Mouse (Mus musculus): ENCODE measurements around the gene Ap2a2. TPM values are rescaled to one million over a fixed set of nuclear protein-coding genes. Genes with fewer than 3 reads are reported as not detected.

The Ap2a2 gene
- total and polyA plus RNA-seq, 3 experiments: 34.7 to 67.9 (median 59.5) TPM

GRCm38 (mm10) chr7:141559726-141560325, 2.1 kb upstream of the Ap2a2 start (continued):
- no peak for TF ChIP-seq BHLHE40 (IDR thresholded peaks at IDR 0.05; ENCODE audit: borderline replicate concordance, low read depth, low read length)
- no peak for TF ChIP-seq MAFK (IDR thresholded peaks at IDR 0.05; ENCODE audit: borderline replicate concordance, low read depth, low read length)
- TF ChIP-seq MAZ (IDR thresholded peaks at IDR 0.05; ENCODE audit: low read depth, low read length): 0 out of 2 replicates have a peak, but pooled peaks have one; percentile 50
- TF ChIP-seq EP300 (IDR thresholded peaks at IDR 0.05; ENCODE audit: low read depth in 1 of 2, low read length in 2 of 2): peak in 1 of 2 experiments; percentile 35; a peak in 2 of 4 replicates
- no peak for TF ChIP-seq SIN3A (IDR thresholded peaks at IDR 0.05; ENCODE audit: low read length)
- no peak for TF ChIP-seq POLR2AphosphoS5 (IDR thresholded peaks at IDR 0.05; ENCODE audit: borderline replicate concordance, low read depth, low read length)
- peak; percentile 55; the same call in 1 of the 2 replicates for TF ChIP-seq RCOR1 (IDR thresholded peaks at IDR 0.05; ENCODE audit: low read depth, low read length)

GRCm38 (mm10) chr7:141560471-141560870, 1.5 kb upstream of the Ap2a2 start:
- peaks cover 27% of the 10 kb centered on the region for H3K79me2 ChIP-seq (ENCODE audit: control insufficient read depth, insufficient read depth, low read length, poor library complexity)
- H3K4me3 ChIP-seq (ENCODE audit: control insufficient read depth in 1 of 2, insufficient read depth in 1 of 2, low read depth in 2 of 2, low read length in 2 of 2): peak overlapping the region in 1 of 2 experiments; percentile 1; a peak in 1 of 4 replicates
- no peaks in the 10 kb centered on the region for H3K9me3 ChIP-seq (replicated peaks; ENCODE audit: insufficient read depth, low read length)
- peak overlapping the region; percentile 88 for H3K27ac ChIP-seq (ENCODE audit: control insufficient read depth, low read depth, low read length)
- no peak for TF ChIP-seq UBTF (IDR thresholded peaks at IDR 0.05; ENCODE audit: borderline replicate concordance, insufficient read depth, low read depth, low read length)
- TF ChIP-seq HCFC1 (IDR thresholded peaks at IDR 0.05; ENCODE audit: low read depth, low read length): 0 out of 2 replicates have a peak, but pooled peaks have one; percentile 44
- TF ChIP-seq EP300 (IDR thresholded peaks at IDR 0.05; ENCODE audit: low read depth in 1 of 2, low read length in 2 of 2): peak in 1 of 2 experiments; percentile 45; a peak in 1 of 4 replicates
- DNase-seq (ENCODE audit: low read depth, low spot score): peak; percentile 64
- H3K27me3 ChIP-seq (ENCODE audit: control insufficient read depth in 1 of 2, insufficient read depth in 2 of 2, low read length in 2 of 2): no peaks in the 10 kb centered on the region
- peaks cover 20 to 35% of the 10 kb centered on the region in 2 experiments for H3K4me1 ChIP-seq (ENCODE audit: control insufficient read depth in 1 of 2, insufficient read depth in 2 of 2, low read length in 2 of 2)
- H3K36me3 ChIP-seq (ENCODE audit: control insufficient read depth in 1 of 2, insufficient read depth in 2 of 2, low read length in 2 of 2): peaks cover 0 to 35% of the 10 kb centered on the region in 2 experiments; a peak in 2 of 4 replicates
- H3K9ac ChIP-seq (ENCODE audit: control insufficient read depth, low read depth, low read length, poor library complexity, severe bottlenecking): peak overlapping the region; percentile 46

GRCm38 (mm10) chr7:141562421-141562851, 463 bp downstream of the Ap2a2 start:
- Histone ChIP-seq H3K79me2 (ENCODE audit: control insufficient read depth, insufficient read depth, low read length, poor library complexity) (peaks cover 40% of the 10 kb centered on the region), H3K9me3 (replicated peaks; ENCODE audit: insufficient read depth, low read length) (no peaks in the 10 kb centered on the region), H3K4me3 (ENCODE audit: control insufficient read depth in 1 of 2, insufficient read depth in 1 of 2, low read depth in 2 of 2, low read length in 2 of 2) (peak overlapping the region; percentile 89 to 94), H3K27me3 (ENCODE audit: control insufficient read depth in 1 of 2, insufficient read depth in 2 of 2, low read length in 2 of 2) (no peaks in the 10 kb centered on the region), H3K9ac (ENCODE audit: control insufficient read depth, low read depth, low read length, poor library complexity, severe bottlenecking) (peak overlapping the region; percentile 95), H3K4me1 (ENCODE audit: control insufficient read depth in 1 of 2, insufficient read depth in 2 of 2, low read length in 2 of 2) (peaks cover 20 to 35% of the 10 kb centered on the region in 2 experiments), H3K27ac (ENCODE audit: control insufficient read depth, low read depth, low read length) (no peak overlapping the region), H3K36me3 (ENCODE audit: control insufficient read depth in 1 of 2, insufficient read depth in 2 of 2, low read length in 2 of 2) (peaks cover 0 to 35% of the 10 kb centered on the region in 2 experiments; a peak in 3 of 4 replicates)
- TF ChIP-seq HCFC1 (IDR thresholded peaks at IDR 0.05; ENCODE audit: low read depth, low read length) (no peak), TBP (IDR thresholded peaks at IDR 0.05; ENCODE audit: low read depth, low read length) (no peak), ZMIZ1 (IDR thresholded peaks at IDR 0.05; ENCODE audit: low read depth, low read length) (no peak)
- DNase-seq (ENCODE audit: low read depth, low spot score): peak; percentile 46
